Mouse (Mus musculus) right cerebral cortex, postnatal 14 days (tissue): ENCODE measurements around the gene Gm20388.

Source experiments
- DNase-seq: peaks from one replicate; pipeline ENCODE4 v3.0.0; 2022

Gene Gm20388

GRCm38 (mm10) chr8:121829048-121829776, 1918.6 kb downstream of the Gm20388 start, which contains the start of gene Klhdc4:
TSS of gene Klhdc4 (minus strand) at chr8:121829569.
- DNase-seq = peak; percentile 87

DNA sequence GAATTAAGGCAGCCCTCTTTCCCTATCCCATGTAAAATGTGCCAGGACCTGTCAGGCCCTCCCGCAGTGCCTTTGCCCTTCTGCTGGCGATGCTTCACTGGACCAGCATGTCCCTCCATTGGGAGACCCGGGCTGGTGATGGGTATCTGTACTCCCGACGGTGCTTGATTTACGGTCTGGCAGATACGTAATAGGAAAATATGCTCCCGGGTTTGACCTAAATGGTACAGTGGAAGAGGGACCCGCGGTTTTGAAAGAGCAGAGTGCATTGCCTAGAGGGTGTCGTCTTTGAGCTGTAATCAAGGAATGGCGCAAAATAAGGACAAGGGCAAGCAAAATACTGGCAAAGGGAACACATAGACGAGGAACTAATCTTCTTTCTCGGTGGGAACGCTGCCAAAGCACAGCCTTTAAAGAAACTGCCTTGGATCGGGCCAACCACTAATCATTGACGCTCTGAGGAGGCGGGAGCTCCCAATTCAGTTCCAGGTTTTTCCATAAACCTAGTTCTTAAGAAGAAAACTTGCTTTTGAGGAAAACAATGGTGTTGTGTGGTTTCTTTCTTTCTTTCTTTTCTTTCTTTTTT, 1919.2 kb downstream of the Gm20388 start:
- DNase-seq = peak; percentile 48

DNA sequence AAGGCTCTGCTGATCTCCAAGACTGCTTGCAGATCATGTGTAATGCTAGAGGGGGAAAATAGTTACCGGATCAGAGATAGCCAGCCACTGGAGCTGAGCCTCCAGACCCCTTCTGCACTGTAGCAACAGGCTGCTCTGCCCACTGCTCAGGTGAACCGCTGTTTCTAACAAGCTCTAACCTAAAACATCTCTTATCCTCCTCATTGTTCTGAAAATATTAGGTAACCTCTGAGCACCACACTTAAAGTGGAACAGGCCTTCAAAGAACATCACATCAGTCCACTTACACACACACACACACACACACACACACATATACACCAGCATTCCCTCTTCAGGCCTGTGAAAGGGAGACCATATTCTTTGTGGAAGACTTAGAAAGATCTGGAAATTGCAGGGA, 1921.4 kb downstream of the Gm20388 start:
- no peak for DNase-seq

GRCm38 (mm10) chr8:121832503-121832902, 1921.9 kb downstream of the Gm20388 start:
- DNase-seq = peak; percentile 80

GRCm38 (mm10) chr8:121841242-121841641, 1930.6 kb downstream of the Gm20388 start:
- peak; percentile 73 for DNase-seq

DNA sequence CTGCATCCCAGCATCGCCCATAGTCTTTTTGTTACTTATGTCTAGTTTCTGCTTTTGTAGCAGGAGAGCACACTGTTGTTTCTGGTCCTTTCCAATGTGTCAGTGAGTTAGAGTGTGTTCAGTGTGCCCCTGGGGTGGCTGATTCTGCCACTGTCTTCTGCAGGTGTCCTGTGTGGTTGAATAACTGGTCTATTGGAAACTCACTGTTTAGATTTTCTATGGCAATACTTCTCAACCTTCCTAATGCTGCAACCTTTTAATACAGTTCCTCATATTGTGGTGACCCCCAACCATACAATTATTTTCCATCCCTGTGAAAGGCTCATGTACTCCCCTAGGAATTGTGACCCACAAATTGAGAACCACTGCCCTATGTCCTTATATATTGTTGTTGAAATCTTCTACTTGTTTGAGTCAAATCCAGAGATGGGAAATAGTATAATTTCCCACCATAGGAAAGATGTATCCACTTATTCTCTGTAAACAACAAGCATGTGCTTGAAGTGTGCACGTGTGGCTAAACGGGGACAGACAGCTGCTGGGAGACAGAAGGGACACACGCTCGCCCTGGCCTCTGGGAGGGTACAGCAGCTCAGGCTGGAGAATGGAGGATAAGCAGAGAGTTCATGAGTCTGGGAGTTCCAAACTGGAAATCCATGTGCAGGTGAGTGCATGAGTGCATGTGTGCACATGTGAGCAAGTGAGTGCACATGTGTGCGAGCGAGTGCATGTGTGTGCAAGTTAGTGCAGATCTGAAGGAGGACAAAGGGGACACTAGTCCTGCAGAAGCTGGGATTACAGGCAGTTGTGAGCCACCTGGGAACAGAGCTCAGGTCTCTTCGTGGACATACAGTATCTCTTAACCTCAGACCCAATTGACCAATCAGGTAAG, 1931.7 kb downstream of the Gm20388 start:
- no peak for DNase-seq

GRCm38 (mm10) chr8:121843184-121843733, 1932.6 kb downstream of the Gm20388 start:
- DNase-seq = no peak

DNA sequence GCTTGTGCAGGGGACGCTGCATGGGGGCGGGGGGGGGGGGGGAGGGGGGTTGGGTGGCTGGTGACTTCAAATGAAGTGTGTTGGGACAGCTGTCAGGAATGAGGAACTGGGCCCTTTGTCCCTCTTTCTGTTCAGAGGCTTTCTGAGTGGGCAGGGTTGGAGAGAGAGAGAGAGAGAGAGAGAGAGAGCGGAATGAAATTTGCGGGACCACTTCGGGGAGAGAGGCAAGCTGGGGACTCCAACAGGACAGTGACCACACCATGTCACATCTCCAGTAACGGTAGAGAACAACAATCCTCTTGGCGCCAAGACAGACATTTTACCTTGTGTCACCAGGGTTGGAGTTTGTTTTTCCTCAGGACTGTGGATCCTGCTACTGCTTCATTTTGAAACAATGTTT, 1934.1 kb downstream of the Gm20388 start:
- DNase-seq = no peak

- no peak for DNase-seq
Measured at GRCm38 (mm10) chr8:121846815-121847214, 1936.2 kb downstream of the Gm20388 start.

GRCm38 (mm10) chr8:121847261-121847822, 1936.7 kb downstream of the Gm20388 start:
- DNase-seq = no peak

DNA sequence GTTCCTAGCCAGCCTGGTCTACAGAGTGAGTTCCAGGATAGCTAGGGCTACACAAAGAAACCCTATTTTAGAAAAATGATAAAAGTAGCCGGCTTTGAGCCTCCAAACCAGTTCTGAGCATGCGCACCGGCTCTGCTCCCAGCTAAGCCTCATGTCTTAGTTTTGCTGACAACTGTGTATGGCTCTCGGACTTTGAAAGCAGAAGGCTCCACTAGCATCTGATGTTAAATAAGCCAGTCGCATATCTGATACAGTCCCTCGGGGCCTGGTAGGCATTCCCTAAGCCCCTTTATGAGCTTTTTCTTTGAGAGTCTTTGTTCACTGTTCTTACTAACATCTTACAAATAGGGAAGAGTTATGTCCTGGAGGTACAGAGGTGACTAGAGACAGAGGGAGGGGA, 1937.3 kb downstream of the Gm20388 start:
- no peak for DNase-seq

DNA sequence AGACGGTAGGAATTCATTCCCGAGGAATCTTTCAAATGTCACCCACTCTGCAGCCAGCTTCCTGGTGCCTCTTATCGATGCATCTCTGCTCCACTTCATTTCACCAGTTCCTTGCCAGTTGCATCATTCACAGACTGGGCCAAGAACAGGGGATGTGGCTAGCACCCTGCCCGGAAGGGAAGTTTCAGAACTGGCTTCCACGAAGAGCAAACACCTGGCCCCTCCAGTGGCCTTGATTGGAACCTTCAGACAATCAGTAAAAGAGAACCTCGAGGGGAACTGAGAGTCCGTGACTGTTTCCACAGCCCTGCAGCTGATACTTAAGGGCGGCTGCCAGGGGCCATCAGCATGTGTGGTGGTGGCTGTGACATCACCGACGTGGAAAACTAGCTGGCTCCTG, 1937.9 kb downstream of the Gm20388 start:
- no peak for DNase-seq

- DNase-seq = no peak
Measured at GRCm38 (mm10) chr8:121849303-121849702, 1938.7 kb downstream of the Gm20388 start.

- peak; percentile 63 for DNase-seq
Measured at GRCm38 (mm10) chr8:121850018-121850417, 1939.4 kb downstream of the Gm20388 start.

- DNase-seq = no peak
Measured at GRCm38 (mm10) chr8:121850436-121850820, 1939.8 kb downstream of the Gm20388 start.

- peak; percentile 97 for DNase-seq
Measured at GRCm38 (mm10) chr8:121850821-121851470, 1940.3 kb downstream of the Gm20388 start.

DNA sequence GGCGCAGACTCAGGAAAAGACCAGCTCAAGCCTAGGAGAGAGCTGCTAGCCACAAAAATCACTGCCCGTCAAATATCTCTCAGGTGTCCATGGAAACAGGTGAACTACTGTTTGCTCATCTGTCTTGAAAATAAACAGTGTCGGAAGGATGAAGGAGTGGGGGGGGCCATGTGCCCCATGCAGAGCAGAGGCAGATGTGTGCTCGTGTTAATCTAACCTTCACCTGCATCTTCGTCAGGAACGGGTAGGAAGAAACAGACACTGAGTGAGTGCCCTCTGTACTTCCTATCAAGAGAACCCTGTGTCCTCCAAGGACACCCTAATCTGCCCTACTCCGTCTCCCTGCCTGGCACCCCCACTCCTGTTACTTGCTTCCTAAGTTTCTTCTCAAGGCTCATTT, 1941.1 kb downstream of the Gm20388 start:
- no peak for DNase-seq

GRCm38 (mm10) chr8:121852464-121852863, 1941.8 kb downstream of the Gm20388 start:
- DNase-seq = peak; percentile 0

- peak; percentile 4 for DNase-seq
Measured at GRCm38 (mm10) chr8:121853586-121853985, 1942.9 kb downstream of the Gm20388 start.

GRCm38 (mm10) chr8:121856071-121856746, 1945.6 kb downstream of the Gm20388 start:
- DNase-seq = no peak

DNA sequence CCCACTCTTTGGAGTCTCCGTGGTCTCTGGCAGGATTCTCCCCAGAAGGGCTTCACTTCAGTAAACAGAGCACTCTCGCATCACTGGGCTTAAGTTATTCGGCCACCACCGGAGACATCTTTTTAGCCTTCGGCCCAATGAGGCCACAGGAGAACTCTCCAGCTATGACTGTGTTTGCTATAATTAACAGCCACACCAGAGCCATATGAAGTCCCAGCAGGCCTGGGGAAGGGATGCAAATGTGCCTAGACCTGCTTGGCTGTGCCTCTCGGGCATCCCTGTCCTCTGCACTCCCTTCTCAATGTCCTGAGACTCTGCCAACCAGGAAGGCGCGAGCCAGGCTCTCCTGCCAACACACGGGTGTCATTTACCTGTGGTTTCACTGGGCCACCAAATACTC, 1946.7 kb downstream of the Gm20388 start:
- DNase-seq = peak; percentile 2

GRCm38 (mm10) chr8:121857747-121858146, 1947.1 kb downstream of the Gm20388 start:
- DNase-seq = peak; percentile 3
